Mouse (Mus musculus) heart, embryonic 10.5 days (tissue): ENCODE data around the gene Tcf7l2. TPM values are rescaled to one million over a fixed set of nuclear protein-coding genes. Genes with fewer than 3 reads are reported as not detected.
A peak's percentile ranks its signal among the peaks of the same experiment; 100 is the strongest.

Experiments used
- DNase-seq: peaks from one replicate; pipeline ENCODE4 v3.0.0-alpha.2; 2017; ENCODE audit warnings: low spot score
- H3K27ac ChIP-seq: fragments of 300-500 bp; sonication (generic); 2 replicates; pipeline ENCODE4 v1.5.1; 2016; ENCODE audit warnings: mild to moderate bottlenecking
- H3K27me3 ChIP-seq: fragments of 300-500 bp; sonication (generic); 2 replicates; pipeline ENCODE4 v1.6.1; 2016; ENCODE audit warnings: mild to moderate bottlenecking; ENCODE audit not compliant: poor library complexity, insufficient read depth, severe bottlenecking
- H3K36me3 ChIP-seq: fragments of 300-500 bp; sonication (generic); 2 replicates; pipeline ENCODE4 v1.6.1; 2016; ENCODE audit warnings: mild to moderate bottlenecking, moderate library complexity
- H3K4me1 ChIP-seq: fragments of 300-500 bp; sonication (generic); 2 replicates; pipeline ENCODE4 v1.6.1; 2016; ENCODE audit warnings: mild to moderate bottlenecking
- H3K4me3 ChIP-seq: fragments of 300-500 bp; sonication (generic); 2 replicates; pipeline ENCODE4 v1.5.1; 2016; ENCODE audit warnings: mild to moderate bottlenecking, moderate library complexity
- H3K9me3 ChIP-seq: fragments of 300-500 bp; sonication (generic); 2 replicates; pipeline ENCODE4 v1.6.1; 2016; ENCODE audit warnings: mild to moderate bottlenecking, moderate library complexity
- WGBS: fragments of 180-500 bp; shearing (Covaris S2); methylation state at CpG from one replicate; pipeline ENCODE4 v1.1.7; 2016; 5-methylcytosine and 5-hydroxymethylcytosine counted together
- polyA plus RNA-seq: library from polyadenylated mRNA; unstranded; fragments of >200 nt; fragmentation: Nextera tagmentation; extraction: Ambion mirVana; gene quantifications from 2 replicates; pipeline ENCODE4 v1.2.1, GENCODE M21; 2016

Tcf7l2 gene
- polyA plus RNA-seq, 1 experiment from 2014 or later = 61.8 TPM

DNA sequence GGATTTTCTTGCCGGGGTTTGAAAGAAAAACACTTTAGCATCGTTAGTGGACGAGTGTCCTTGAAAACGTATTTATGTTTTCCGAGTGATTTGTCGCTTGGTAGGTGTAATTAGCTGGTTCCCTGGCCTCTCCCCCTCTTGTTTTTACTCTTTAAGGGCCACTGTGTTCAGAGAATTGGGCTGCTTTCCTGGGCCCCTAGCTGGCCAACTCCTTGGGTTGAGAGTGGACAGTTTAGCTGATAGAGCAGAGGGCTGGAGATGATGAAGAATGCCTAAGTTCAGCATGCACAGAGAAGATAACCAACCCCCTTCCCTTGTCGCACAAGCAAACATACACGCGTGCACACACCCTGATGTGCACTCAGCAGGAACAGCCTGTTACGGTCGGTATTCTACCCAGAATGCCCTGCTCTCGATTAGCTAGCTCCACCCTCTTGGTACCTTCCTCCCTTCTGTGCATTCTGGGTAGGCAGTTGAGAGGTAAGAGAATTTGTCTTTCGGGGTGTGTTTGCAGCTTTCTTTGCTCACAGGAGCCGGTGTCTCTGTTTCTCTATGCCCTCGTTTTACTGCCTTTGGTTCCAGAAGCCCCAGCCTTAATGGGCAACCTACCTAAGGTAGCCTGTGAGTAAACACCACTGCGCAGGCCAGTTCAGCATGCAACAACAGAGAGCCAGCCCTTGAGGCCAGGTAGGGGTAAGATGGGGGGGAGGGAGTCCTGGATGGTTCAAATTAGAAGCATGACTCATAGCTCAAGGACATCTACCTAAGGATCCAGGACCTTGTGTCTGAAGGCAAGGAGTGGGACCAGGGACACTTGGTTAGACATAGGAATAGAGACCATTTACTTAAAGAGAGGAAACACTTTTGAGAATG is 199.9 kb downstream of the Tcf7l2 start:
- H3K4me3 ChIP-seq = peak overlapping the region; percentile 35
- WGBS = 61% methylated on average over 16 of the region's 16 CpGs
- H3K27me3 ChIP-seq = no peaks in the 10 kb centered on the region
- DNase-seq = peak; percentile 93
- no peaks in the 10 kb centered on the region for H3K9me3 ChIP-seq
- H3K27ac ChIP-seq = peak overlapping the region; percentile 78
- peaks cover 18% of the 10 kb centered on the region for H3K4me1 ChIP-seq
- H3K36me3 ChIP-seq = no peaks in the 10 kb centered on the region

DNA sequence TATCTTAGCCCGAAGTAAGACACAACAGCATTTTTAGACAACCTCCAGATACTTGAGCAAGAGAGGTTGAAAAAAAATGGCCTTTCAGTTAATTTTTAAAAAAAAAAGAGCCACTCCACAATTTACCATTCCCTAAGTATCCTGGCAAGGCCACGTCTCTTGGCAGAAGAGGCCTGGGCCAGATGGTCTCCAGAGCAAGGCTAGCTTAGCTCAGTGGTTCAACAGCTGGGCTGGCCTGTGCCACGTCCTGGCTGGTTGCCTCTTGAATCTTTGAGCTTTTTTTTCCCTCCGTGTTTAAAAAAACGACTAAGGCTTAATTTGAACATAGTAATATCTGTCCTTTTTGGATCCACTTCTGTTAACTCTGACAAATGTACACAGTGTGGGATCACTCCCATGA is 209.8 kb downstream of the Tcf7l2 start:
- no peak for DNase-seq
- Histone ChIP-seq H3K4me1 (no peaks in the 10 kb centered on the region), H3K27me3 (no peaks in the 10 kb centered on the region), H3K36me3 (no peaks in the 10 kb centered on the region), H3K4me3 (no peak overlapping the region), H3K9me3 (no peaks in the 10 kb centered on the region), H3K27ac (no peak overlapping the region)
- WGBS = 84% methylated on average over 5 of the region's 5 CpGs

DNA sequence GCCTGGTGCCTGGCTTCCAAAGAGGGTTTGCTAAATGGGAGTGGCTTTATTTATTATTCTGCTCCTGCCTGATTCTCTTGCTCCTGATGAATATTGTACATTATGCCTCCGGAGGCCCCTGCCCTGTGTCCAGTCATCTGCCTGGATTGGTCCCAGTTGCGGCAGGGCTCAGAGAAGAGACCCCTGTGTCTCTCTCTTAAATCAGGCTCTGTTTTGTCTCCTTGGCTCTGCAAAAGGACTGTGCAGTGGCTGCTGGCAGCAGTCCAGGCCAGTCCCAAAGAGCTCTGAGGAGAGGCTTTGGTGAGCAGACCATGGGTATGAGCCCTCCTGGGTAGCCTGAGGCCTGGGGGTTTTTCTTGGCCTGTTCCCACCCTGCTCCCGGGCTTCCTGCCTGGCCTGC is 211.6 kb downstream of the Tcf7l2 start:
- DNase-seq = peak; percentile 43
- no peak overlapping the region for H3K27ac ChIP-seq
- WGBS = 76% methylated on average over 3 of the region's 3 CpGs

GRCm38 (mm10) chr19:55955126-55955525 is 213.5 kb downstream of the Tcf7l2 start:
- WGBS = 73% methylated on average over 3 of the region's 3 CpGs
- no peak overlapping the region for H3K4me3 ChIP-seq
- H3K27me3 ChIP-seq = no peaks in the 10 kb centered on the region
- H3K9me3 ChIP-seq = peaks cover 5% of the 10 kb centered on the region; the same call in 1 of the 2 replicates
- no peaks in the 10 kb centered on the region for H3K36me3 ChIP-seq
- no peak overlapping the region for H3K27ac ChIP-seq
- DNase-seq = peak; percentile 63
- H3K4me1 ChIP-seq = no peaks in the 10 kb centered on the region

More for the DNA sequence above, 211.6 kb downstream of the Tcf7l2 start:
- H3K36me3 ChIP-seq = no peaks in the 10 kb centered on the region
- H3K9me3 ChIP-seq = no peaks in the 10 kb centered on the region
- no peaks in the 10 kb centered on the region for H3K4me1 ChIP-seq
- H3K27me3 ChIP-seq = no peaks in the 10 kb centered on the region
- no peak overlapping the region for H3K4me3 ChIP-seq

GRCm38 (mm10) chr19:55956745-55957144 is 215.1 kb downstream of the Tcf7l2 start:
- Histone ChIP-seq H3K36me3 (no peaks in the 10 kb centered on the region), H3K4me1 (no peaks in the 10 kb centered on the region), H3K27ac (no peak overlapping the region), H3K9me3 (peaks cover 5% of the 10 kb centered on the region; the same call in 1 of the 2 replicates), H3K27me3 (no peaks in the 10 kb centered on the region), H3K4me3 (no peak overlapping the region)
- 85% methylated on average over 6 of the region's 6 CpGs for WGBS
- peak; percentile 14 for DNase-seq

DNA sequence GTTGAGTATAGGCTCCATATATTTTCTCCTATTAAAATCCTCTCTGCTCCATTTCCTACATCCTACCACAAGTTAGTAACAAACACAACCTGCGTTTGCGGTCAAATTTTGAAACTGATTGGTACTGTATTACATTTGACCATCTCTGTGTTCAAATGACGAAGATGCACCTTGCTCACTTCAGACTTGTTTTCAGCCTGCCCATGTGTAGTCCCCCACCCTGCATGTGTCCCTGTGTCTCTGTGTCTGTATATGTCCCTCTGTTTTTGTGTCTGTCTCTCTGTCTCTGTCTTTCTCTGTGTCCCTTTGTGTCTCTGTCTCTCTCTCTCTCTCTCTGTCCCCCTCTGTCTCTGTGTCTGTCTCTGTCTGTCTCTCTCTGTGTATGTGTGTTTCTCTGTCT is 222.8 kb downstream of the Tcf7l2 start:
- Histone ChIP-seq H3K27me3 (0 out of 2 replicates have a peak, but pooled peaks cover 4% of the 10 kb centered on the region), H3K9me3 (peaks cover 6% of the 10 kb centered on the region; the same call in 1 of the 2 replicates), H3K27ac (no peak overlapping the region), H3K4me1 (0 out of 2 replicates have a peak, but pooled peaks cover 3% of the 10 kb centered on the region), H3K4me3 (no peak overlapping the region), H3K36me3 (no peaks in the 10 kb centered on the region)
- 95% methylated on average over 3 of the region's 3 CpGs for WGBS
- DNase-seq = peak; percentile 59

DNA sequence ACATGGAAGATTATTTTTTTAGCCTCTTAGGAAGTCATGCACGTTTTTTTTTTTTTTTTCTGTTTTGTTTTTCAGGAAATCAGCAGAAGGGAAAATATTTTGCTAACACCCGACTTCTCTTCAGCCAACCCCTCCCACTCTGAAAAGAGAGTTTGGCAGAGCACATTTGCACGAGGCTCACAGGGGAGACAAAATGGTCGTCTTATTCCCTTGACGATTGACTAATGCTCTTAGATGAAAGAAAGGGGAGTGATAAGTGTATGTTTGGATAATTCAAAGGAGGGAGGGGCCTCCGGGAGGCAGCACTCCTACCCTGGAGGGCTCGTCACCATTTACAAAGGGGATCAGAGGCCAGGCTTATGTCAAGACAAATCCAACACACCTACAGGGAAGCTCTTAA is 224.4 kb downstream of the Tcf7l2 start:
- no peak overlapping the region for H3K4me3 ChIP-seq
- H3K36me3 ChIP-seq = no peaks in the 10 kb centered on the region
- DNase-seq = peak; percentile 58
- 26% methylated on average over 7 of the region's 7 CpGs for WGBS
- 0 out of 2 replicates have a peak, but pooled peaks cover 4% of the 10 kb centered on the region for H3K27me3 ChIP-seq
- no peak overlapping the region for H3K27ac ChIP-seq
- H3K4me1 ChIP-seq = peaks cover 10% of the 10 kb centered on the region
- H3K9me3 ChIP-seq = 0 out of 2 replicates have a peak, but pooled peaks cover 4% of the 10 kb centered on the region

DNA sequence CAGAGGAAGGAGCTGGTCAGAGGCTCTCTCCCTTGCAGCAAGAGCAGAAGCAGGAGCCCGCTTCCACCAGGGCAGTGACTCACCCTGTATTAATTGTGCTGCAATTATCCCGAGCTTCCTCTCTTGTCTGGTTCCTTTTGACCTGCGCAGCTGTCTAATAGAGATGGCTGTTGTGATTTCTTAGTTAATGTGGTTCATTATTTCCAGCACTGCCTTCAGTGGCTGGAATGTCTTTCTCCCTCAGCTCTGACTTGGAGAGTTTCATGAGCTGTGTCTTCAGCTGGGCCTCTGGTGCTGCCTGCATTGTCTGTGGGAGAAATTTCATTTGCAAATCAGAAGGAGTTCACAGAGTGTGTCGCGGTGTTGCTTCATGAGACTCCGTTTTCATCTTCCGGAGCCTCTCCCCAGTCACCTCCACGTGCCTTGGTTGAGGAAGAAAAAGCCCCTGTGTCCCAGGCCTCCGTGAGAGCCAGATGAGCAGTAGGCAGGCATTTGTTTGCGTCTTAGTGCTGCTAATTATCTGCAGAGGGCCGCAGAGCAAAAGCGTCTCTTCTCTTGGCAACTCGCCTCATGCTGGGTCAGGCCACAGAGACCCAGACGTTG is 228.4 kb downstream of the Tcf7l2 start:
- Histone ChIP-seq H3K4me1 (peaks cover 10% of the 10 kb centered on the region), H3K36me3 (no peaks in the 10 kb centered on the region), H3K27ac (no peak overlapping the region), H3K27me3 (0 out of 2 replicates have a peak, but pooled peaks cover 4% of the 10 kb centered on the region), H3K9me3 (no peaks in the 10 kb centered on the region), H3K4me3 (no peak overlapping the region)
- WGBS = 41% methylated on average over 14 of the region's 14 CpGs
- DNase-seq = no peak

DNA sequence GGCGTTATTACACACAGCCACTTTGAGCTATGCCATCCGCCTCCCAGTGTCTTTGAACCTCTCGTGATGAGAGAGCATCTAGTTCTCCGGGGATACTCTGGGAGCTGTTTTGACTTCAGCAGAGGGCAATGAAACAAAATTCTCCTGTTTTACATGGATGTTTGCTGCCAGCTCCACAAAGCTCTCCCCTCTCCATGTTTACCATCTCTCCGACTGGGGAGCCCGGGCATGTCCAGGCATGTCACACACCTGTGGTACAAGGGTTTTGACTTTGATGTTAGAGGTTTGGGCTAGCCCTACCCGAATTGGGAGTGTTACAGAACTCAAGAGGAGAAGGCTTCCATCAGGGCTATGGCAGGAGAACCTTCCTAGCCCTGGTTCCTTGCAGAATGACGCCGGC is 234.5 kb downstream of the Tcf7l2 start:
- Histone ChIP-seq H3K27me3 (no peaks in the 10 kb centered on the region), H3K9me3 (no peaks in the 10 kb centered on the region), H3K4me3 (no peak overlapping the region), H3K4me1 (no peaks in the 10 kb centered on the region), H3K36me3 (no peaks in the 10 kb centered on the region), H3K27ac (no peak overlapping the region)
- WGBS = 87% methylated on average over 9 of the region's 9 CpGs
- peak; percentile 54 for DNase-seq
